Mouse (Mus musculus): Measurements from ENCODE around the gene Ptrh2.

Gene Ptrh2

DNA sequence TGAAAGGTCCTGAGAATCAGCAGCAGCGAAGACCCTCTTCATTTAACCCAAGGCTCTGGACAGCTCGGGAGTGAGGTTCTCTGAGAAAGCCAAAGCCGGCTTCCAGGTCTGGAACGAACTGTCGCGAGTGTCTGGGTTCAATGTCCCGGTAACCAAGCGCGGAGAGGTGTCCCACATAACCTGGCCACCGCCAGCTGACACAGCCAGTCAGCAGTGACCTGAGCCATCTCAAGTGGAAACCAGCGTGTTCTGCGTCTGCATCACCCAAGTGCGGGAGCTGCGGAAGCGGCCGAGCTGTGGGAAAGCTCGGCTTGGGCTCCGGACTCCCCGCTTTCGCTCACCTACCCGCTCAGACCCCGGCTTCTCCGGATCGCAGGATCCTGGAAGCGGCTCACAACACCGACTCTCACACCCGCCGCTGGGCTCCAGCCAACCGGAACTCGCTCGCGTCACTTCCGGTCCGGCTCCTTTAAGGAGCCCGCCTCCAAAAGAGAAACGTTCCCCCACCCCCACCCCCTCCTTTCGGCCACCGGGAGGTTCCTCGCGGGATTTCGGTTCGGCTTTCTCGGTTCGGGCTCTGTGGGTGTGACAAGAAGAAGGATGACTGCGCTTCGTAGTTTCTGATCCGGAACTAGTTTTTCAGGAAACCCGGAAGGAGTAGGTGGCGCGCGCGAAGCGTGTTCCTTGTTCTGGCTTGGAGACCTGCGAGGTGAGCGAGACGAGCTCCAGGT, at the start of gene Ptrh2, which contains the start of gene Vmp1:
Gene Ptrh2 (plus strand): TSS at position 591 of the 731 bp plus-strand sequence.
Gene Vmp1 (minus strand): TSS at position 442 of the 731 bp plus-strand sequence.
- in situ Hi-C loops (cut with MboI, MseI) = no loop called here

GRCm38 (mm10) chr11:86634396-86634795, 49.4 kb upstream of the Ptrh2 start:
- in situ Hi-C loops (cut with MboI, MseI) = no loop called here

GRCm38 (mm10) chr11:86637697-86638096, 46.1 kb upstream of the Ptrh2 start:
- in situ Hi-C loops (cut with MboI, MseI) = no loop called here

GRCm38 (mm10) chr11:86641714-86642113, 42.1 kb upstream of the Ptrh2 start:
- in situ Hi-C loops (cut with MboI, MseI) = no loop called here

GRCm38 (mm10) chr11:86644553-86644952, 39.2 kb upstream of the Ptrh2 start:
- in situ Hi-C loops (cut with MboI, MseI) = no loop called here

GRCm38 (mm10) chr11:86646136-86646834, 37.5 kb upstream of the Ptrh2 start:
- in situ Hi-C loops (cut with MboI, MseI) = no loop called here

- in situ Hi-C loops (cut with MboI, MseI) = no loop called here
Measured at GRCm38 (mm10) chr11:86646885-86647459, 36.8 kb upstream of the Ptrh2 start.

GRCm38 (mm10) chr11:86647706-86648447, 35.9 kb upstream of the Ptrh2 start:
- in situ Hi-C loops (cut with MboI, MseI) = no loop called here

DNA sequence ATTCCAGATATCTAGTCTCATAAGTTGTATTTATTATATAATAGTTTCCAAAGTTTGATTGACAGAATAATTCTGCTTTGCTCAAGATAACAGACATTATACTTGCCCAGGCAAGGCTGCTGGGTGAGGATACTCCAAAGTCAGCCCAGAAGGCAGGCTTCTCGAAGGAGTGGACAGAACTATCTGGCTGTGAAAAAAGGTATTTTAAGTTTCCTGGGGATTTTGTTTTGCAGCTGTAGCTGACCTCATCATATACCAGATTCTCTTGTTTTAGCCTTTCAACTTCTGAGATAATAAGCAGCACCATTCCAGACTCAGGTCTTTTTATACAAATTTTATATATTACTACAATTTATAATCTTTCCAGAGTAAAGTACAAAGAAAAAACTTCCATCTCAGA, 34.2 kb upstream of the Ptrh2 start:
- in situ Hi-C loops (cut with MboI, MseI) = no loop called here

DNA sequence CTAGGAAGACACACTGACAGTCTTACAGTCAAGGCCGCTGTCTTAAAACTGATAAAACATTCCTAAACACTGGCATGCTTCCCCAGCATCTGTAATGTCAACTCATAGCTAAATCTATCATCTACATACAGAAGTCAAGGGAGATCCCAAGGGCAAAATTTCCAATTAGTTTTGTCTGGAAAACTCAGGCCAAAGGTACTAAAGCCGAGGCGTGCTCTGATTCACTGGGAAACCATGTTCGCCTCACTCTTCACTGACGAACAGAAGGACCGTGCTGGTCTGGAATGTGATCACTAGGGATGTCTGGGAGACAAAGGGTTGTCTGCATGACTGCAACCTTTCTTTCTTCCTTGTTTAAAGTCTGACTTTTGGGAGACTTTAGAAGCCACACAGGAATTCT, 33.1 kb upstream of the Ptrh2 start:
- in situ Hi-C loops (cut with MboI, MseI) = no loop called here

DNA sequence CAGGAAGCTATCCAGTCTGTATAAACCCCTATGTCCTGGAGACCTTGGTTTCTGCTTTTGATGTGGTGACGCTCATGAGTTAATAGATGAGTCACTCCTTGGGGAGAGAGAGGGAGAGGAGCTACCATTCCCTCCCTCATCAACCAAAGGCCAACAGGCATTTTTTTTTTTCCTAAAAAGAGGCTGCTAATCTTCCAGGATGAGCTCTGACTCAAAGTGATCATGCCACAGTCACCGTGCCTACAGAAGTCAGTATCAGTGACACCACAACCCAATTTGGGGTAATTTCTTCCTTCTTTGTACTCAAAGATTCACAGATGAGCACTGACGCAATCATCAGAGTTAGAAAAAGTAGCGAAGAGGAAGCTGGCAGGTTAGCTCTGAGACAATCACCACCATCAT, 31.2 kb upstream of the Ptrh2 start:
- in situ Hi-C loops (cut with MboI, MseI) = no loop called here

- in situ Hi-C loops (cut with MboI, MseI) = no loop called here
Measured at GRCm38 (mm10) chr11:86653446-86653845, 30.3 kb upstream of the Ptrh2 start.

DNA sequence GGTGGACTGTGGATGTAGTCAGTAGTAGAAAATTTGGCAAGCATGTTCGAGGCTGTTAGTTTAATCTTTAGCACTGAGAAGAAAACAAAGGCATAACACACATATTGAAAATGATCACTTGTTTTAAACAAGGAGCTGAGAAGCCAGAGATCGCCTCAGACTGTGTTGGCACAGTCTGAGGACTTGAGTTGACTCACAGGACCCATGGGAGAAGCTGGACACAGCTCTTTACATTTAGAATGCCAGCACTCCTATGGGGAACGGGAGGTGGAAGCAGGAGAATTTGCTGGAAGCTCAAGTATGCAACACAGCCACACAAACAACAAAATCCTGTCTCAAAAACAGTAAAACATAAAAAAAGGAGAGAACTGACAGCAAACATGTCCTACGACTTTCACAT, 29.7 kb upstream of the Ptrh2 start:
- in situ Hi-C loops (cut with MboI, MseI) = no loop called here

DNA sequence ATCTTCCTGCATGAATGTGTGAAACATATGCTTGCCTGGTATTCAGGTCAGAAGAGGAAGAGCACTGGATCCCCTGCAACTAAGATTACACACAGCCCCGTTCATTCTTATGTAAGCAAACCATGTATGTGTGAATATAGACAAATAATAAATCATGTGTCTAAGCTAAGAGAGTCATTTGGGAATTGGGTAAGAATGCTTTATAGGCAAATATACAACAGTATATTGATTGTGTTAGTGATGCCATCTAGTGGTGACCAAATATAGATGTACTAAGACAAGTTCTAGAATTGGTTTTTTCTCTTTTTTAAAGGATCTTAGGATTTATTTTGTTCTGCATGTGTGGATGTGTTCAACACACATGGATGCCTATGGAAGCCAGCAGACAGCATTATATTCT, 28.1 kb upstream of the Ptrh2 start:
- in situ Hi-C loops (cut with MboI, MseI) = loop anchor here (5.0 kb wide), 1 partner anchor 88 kb away; no protein-coding TSS in a partner anchor

- in situ Hi-C loops (cut with MboI, MseI) = loop anchor here (5.0 kb wide), 1 partner anchor 90 kb away; no protein-coding TSS in a partner anchor
Measured at GRCm38 (mm10) chr11:86656849-86657567, 26.8 kb upstream of the Ptrh2 start.

GRCm38 (mm10) chr11:86657863-86658262, 25.9 kb upstream of the Ptrh2 start:
- in situ Hi-C loops (cut with MboI, MseI) = loop anchor here (5.0 kb wide), 1 partner anchor 91 kb away; no protein-coding TSS in a partner anchor

DNA sequence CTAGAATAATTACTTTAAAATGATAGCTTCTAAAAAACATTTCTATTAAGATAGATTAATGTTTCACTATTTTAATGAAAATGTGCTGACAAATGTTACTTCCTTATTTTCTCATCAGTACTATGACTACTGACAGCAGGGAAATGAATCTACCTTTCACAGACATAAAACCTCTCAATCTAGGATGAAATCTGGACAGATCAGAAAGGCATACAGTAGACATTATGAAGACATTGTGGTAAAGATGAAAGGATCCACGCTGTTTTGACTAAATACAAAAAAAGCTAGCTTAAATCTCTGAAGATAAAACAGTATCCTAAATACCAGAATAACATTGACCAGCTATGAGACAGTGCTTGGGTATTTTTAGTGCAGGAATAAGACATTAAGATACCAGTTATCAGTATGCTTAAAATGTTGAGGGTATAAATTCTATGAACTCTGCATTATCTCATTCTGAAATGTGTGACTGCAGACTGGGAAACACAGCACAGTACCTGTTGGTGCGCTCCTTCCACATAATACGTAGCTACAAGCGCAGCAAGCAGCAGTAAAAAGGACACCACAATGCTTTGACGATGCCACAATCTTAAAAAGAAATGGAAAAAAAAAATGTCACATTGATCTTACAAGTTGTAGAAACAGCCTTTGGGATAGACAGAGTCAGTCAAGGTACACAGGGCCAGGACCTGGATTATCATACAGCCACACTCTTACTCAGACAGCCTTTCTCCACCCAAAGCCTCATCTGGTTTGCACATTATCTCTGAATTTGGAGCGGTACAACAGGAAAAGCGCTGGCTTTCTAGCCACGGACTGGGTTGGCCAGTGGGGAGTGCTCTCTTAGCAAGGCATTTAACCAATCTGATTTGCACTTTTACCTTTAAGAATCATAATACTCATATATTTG, 20.5 kb upstream of the Ptrh2 start:
- in situ Hi-C loops (cut with MboI, MseI) = no loop called here

- in situ Hi-C loops (cut with MboI, MseI) = no loop called here
Measured at GRCm38 (mm10) chr11:86663977-86664376, 19.8 kb upstream of the Ptrh2 start.

DNA sequence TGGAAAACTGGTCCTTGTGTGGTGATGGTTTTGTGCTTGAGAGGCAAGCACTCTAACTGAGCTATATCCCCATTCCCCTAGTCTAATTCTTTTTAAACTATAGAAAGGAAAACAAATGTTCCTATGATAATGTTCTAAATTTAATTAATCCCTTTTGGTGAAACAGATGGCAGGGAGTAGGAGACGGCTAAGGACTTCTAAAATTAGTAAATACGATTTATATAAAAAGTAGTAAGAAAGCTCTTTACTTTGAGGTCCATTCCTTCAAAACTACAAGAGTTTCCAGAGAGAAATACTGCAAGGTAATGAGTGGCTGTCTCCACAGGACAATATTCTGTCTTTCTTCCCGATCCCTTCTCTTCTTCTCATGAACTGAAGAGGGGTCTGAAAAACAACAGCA, 19.4 kb upstream of the Ptrh2 start:
- in situ Hi-C loops (cut with MboI, MseI) = no loop called here

DNA sequence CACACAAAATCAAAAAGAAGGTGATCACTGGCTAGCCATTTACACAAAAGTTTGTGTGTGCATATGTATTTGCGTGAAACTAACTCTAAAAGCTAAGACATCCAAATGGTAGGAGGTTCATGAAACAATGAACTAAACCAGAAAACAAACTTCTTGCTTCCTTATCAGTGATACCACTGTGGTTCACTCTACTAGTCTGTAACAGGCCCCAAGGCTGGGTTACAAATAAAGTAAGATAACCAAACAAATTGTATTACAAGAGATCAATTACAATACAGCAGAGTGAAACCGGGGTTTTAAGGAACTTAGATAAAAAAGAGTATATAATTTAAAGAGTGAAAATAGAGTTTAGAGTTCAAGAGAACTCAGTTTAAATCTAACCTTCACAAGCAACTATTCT, 16.2 kb upstream of the Ptrh2 start:
- in situ Hi-C loops (cut with MboI, MseI) = no loop called here
